Mouse (Mus musculus) left cerebral cortex, postnatal 4 days (tissue): ENCODE results near the gene Iapp. TPM values are rescaled to one million over a fixed set of nuclear protein-coding genes. Genes with fewer than 3 reads are reported as not detected.
A peak's percentile ranks its signal among the peaks of the same experiment; 100 is the strongest.
"Not testable (repeated sequence)": the region's sequence is repeated elsewhere in the genome, so short reads cannot be mapped to it uniquely, and the experiment has no call there.

ENCODE experiments used
- DNase-seq: peaks from one replicate; pipeline ENCODE4 v3.0.0-alpha.2; 2022
- intact Hi-C: fragments of 180-260 bp; cut with DNase I; formaldehyde crosslinking; loops from one replicate; pipeline ENCODE4 v1.15.1; 2025
- total RNA-seq, 2 experiments: library from RNA; stranded (reverse); gene quantifications; 2 replicates each; pipeline ENCODE4 v1.2.3; 2021

Iapp gene
- not detected for total RNA-seq

DNA sequence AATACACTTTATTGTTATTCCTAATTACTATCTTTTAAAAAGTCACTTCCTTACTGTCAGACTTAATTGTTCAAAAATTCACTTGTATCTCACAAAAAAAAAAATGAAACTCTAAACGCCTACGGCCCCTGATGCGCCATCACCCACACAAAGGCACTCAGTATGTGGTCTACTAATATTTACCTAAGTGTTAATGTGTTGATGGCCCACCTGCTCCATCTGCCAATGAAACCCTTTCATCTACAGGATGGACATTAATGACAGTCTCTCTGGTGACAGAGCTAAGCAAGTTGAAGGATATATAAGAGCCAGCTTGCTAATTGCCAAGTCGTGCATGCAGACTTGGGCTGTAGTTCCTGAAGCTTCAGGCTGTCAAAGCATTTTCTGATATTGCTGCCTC, at the start of gene Iapp:
Iapp (plus strand) TSS at position 326 of the 400 bp plus-strand sequence.
- intact Hi-C loops: no loop called here
- no peak for DNase-seq

DNA sequence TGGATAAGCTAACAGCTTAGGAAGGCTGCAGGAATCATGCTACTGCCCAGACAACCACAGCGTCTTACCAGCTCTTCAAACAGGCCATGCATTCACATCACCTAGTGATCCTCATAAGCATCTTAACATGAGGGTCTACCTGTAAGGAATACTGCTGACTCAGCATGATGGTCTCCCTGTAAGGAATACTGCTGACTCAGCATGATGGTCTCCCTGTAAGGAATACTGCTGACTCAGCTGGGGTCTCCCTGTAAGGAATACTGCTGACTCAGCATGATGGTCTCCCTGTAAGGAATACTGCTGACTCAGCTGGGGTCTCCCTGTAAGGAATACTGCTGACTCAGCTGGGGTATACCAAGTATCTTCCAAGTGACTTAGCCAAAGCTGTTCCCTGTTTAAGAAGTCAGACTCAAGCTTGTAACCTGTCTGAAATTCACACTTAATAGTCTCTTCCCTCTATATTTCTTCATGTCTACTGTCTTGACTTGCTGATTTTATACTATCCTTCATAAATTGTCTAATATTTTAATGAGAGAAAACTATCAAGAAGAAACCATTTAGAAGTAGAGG, 47.4 kb upstream of the Iapp start:
- intact Hi-C loops, DNase-seq: not testable (repeated sequence)

DNA sequence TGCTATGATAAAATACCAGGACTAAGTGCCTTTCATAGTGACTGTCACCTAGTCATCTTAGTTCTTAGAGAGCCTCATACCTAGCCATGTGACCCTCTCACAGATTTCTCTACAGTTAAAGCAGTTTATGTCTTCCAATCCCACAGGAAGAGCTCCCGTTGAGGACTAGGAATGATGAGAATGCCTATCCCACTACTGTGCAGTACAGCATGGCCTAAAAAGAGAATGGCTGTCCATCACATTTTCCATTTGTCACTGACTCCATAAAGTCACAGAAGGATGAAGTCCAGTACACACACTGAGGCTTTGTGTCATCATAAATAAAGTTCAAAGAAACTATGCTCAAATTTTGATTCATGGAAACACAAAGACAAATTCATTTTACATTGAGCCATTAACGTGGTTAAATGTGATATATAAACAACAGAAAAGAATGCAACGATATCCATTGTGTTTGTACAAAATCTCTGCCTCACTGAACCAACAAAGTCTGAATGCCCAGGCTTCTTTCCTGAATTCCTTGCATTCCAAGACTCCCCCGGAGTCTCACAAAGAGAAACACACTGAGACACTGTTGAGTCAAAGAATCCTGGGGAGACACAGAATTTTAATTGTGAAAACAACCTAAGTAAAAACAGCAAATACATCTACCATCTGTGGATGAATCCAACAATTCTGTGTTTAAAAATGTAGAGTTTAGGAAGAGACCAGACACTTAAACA, 22.3 kb upstream of the Iapp start:
- intact Hi-C loops: no loop called here

DNA sequence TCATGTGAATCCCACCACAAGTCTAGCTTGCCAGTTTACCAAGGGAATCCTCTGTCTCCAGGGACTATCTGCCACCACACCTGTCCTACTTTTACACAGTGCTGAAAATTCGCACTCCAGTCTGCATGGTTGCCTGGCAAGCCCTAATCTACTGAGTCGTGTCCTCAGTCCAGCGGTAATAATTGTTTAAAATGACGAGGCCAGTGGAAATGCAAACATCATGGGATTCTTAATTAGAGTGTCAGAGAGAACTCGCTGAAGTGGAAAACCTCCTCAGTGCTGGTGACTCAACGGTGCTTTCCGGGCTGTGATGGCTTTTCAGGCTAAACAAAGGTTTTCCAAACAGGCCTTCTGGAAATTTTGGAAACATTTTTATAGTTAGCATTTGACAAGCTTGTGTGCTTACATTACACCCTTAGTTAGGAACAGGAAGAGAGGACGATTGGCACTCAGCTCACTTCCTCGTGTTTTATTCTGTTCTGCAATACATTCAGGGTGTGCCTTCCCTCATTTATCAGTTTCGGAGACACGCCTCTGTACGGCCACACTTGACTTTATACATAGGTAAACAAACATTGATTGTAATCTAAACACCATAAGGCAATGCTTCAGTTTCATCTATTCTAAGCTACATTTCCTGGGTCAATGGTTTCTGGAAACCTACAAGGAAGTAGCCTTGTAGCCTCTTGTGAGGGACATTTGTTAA, 8.7 kb upstream of the Iapp start:
- intact Hi-C loops: no loop called here
- DNase-seq: no peak

More for the DNA sequence above, 22.3 kb upstream of the Iapp start:
- no peak for DNase-seq

DNA sequence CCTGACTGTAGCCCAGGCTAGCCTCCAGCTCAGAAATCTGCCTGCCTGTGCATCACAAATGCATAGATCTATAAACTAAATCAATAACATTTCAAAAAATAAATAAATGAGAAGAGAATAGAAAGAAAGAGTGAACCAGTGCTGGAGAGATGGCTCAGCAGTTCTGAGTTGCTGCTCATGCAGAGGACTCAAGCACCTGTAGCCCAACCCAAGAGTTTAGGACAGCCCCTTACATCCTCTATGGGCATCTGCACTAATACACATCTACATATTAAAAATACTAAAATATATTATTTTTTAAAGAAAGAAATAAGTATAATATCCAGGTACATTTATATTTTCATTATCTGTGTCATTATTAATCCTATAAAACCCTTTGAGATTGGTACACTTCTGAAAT, 6.9 kb downstream of the Iapp start:
- intact Hi-C loops: no loop called here
- DNase-seq: no peak

DNA sequence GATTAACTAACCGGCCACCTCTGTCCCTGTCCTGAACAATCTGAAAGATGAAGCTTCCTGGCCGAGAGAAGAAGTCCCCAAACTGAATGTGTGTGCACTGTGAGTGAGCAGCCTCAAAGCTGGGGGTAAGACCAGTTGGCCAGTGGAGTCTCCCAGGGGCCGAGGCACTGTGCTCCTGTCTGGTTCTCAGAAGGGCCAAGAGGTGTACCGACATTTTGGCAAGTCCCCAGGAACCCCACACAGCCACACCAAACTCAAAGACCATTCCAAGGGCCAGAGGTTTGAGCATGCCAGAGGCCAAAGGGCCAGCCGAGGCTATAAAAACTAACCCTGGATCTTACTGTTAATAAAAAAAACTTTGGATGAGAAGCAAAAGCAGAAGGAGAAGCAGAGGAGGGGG, 16.1 kb downstream of the Iapp start:
- no peak for DNase-seq
- intact Hi-C loops: no loop called here

DNA sequence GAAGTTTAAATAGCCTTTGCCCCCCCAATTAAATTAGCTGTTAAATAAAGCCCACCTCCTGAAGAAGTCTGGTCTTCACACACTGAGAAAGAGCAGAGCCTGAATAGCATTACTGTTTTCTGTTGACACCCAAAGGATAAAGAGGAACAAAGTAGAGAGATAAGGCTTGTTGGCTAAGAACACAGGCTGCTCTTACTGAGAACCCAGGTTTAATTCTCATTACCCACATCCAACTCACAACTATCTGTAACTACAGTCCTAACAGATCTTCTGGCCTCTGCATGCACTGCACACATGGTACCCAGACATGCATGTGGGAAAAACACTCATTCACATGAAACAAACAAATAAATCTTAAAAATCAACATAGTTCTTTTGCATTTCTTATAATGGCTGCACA, 18.9 kb downstream of the Iapp start:
- DNase-seq: no peak
- intact Hi-C loops: no loop called here

DNA sequence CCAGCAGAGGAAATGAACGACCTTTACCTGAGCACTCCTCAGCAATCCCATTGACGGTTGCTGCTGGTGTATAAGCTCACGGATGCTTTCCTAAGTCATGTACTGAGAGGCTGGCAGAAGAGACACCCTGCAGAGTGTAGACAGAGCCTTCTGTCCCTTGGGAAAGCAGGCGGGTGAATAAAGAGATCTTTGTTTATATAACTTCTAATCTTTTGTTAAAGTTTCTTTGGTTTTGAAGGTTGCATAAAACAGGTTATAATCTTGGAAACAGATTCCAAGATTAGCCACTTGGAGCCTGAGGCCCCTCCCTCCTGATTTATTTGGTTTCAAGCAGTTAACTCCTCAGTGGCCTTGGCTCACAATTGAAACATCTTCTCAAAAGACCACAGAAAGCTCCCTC, 24.7 kb downstream of the Iapp start, which contains the start of gene Slco1a5:
Slco1a5 (minus strand) TSS at position 101 of the 400 bp plus-strand sequence.
- intact Hi-C loops: no loop called here
- DNase-seq: no peak

DNA sequence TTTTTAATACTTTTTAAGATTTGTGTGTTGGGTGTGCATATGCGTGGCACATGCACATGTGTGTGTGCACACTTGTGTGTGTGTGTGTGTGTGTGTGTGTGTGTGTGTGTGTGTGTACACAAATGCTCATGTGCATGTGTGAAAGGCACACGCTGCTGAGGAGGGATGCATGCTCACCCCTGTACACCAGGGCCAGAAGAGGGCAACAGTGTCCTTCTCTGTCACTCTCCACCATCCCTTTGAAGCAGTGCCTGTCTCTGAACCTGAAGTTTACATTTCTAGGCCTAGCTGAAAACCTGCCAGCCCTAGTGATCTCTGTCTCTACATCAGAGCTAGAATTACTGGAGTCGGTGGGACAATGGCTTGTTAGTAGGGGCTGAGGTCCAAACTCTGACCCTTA, 28.4 kb downstream of the Iapp start:
- no peak for DNase-seq

DNA sequence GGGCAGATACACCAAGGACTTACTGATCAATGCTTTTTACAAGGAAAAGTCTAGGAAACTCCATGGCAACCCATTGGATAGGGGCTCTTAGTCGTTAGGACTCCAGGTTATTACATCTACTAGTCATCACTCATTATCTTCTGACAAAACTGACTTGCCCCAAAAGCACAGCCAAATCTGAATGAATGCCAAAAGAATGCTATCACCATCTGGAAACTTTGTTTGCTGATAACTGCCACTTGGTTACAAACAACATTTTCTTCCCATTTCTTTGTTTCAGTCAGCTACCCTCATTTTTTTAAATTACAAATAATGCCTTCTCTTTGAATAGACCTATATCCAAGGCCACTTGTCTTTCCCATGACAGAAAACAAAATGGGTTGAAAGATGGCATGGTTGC, 31.0 kb downstream of the Iapp start:
- intact Hi-C loops: no loop called here
- DNase-seq: no peak

More for the DNA sequence above, 28.4 kb downstream of the Iapp start:
- intact Hi-C loops: no loop called here

DNA sequence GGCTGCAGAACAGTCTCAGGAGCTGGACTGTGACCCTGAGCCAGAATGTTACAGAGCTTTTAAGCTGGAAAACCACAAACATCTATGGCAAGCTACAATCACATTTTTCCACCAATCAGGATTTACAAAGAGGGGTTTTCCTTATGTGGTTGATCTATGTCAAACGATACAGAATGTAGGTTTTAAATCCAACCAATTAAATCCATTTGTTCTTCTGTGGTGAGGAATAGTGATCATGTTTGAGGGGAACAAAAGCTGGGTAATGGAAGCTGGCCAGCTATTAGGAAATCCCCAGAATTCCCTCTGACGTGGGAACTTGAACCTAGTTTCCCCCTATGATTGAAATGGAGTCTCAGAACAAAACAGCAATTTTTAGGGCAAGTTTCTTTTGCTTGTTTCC, 40.7 kb downstream of the Iapp start:
- intact Hi-C loops: no loop called here
- no peak for DNase-seq

DNA sequence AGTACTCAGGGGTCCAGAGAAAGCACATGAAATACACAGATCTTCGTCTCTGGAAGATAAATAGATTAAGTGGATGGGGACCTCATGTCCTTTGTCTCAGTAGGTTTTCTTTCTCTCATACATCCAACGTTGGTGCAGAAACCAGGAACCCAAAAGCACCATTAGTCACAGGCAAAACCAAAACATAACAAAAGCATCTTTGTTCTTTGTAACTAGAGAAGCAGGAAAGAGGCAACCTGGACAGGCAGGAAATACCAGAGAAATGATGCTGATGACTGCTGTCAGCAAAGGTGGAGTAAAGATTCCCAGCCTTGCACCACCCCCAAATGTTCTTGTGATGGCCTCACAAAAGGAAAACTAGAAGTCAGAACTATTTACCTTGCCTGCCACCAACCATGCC, 41.4 kb downstream of the Iapp start:
- DNase-seq: no peak
- intact Hi-C loops: no loop called here

DNA sequence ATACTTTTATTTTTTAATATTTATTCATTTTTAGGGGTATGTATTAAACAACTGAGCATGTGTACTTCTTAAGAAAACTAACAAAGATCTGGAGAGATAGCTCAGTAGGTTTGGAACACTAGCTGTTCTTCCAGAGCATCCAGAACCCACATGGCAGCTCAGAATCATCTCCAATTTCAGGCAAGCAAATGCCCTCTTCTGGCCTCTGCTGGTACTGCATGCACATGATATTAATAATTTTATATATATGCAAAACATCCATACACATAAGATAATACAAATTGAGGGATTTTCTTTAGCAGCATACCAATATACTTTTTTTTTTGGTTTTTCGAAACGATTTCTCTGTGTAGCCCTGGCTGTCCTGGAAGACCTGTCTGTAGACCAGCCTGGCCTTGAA, 45.3 kb downstream of the Iapp start:
- DNase-seq: peak; percentile 54
- intact Hi-C loops: no loop called here

DNA sequence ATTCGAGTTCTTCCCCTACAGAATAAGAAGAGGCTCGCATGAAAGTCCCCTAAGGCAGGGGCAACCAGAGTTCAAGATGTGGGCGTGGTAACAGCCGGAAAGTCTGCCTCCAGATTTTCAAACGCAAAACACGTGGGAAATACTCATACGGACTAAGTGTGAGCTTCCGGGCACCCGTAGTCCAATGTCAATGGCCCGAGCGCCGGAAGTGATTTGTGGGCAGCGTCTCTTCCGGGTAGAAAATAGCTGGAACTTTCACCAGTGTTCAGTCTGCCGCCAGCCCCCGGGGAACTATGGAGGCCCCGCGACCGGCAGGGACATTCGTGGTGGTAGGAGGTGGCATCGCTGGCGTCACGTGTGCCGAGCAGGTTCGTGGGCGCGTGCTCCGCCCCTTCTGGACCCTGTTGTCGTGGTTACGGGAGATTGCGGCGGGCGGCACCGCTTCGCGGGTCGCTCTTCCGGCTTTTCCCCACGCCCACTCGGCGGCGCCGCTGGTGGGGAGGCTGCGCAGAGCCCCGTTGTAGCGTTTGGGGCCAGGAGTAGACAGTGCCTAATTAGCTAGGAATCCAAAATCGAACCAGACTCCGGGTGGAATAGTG, 47.3 kb downstream of the Iapp start, which contains the start of gene Pyroxd1:
Pyroxd1 (plus strand) TSS at position 215 of the 599 bp plus-strand sequence.
- intact Hi-C loops: no loop called here
- DNase-seq: peak; percentile 83

DNA sequence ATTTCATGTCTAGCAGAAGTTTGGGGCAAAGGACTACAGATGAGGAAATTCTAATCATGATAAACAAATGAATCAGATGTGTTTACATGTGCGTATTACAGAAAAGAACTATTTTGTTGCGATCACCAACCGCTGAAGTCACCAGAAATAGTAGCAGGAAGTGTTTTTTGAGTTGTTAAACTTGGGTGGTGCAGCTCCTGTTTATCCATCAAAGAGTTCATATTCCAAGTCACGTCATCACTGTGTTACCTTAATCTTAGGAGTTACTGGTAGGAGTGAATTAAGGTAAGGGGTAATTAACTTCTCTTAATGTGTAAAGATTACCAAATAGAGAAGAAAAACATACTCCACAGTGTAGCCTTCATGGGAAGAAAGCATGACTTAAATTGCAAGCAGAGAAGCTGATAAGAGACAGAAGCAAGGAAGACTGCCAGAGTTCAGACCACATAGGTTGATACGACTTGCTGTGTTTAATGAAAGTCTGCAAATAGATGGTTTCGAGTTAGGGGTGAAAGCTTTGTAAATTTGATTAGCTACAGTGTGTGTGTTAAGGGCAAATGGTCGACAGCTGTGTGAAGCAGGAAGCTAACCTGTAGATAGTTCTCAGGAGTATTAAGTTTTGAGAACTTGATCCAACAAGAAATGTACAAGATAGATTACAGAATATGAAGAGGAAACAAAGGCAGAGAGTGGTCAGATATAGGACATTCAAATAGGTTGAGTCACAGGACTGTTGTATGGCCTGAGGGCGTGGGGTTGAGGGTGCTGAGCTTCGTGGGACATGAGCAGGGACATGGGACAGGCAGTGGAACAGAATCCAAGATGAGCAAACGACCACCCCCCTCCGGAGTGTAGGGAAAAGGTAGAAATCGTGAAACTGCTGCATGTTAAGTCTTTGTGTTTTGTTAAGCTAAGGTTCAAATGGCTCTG, 48.2 kb downstream of the Iapp start:
- DNase-seq: no peak
- intact Hi-C loops: no loop called here

DNA sequence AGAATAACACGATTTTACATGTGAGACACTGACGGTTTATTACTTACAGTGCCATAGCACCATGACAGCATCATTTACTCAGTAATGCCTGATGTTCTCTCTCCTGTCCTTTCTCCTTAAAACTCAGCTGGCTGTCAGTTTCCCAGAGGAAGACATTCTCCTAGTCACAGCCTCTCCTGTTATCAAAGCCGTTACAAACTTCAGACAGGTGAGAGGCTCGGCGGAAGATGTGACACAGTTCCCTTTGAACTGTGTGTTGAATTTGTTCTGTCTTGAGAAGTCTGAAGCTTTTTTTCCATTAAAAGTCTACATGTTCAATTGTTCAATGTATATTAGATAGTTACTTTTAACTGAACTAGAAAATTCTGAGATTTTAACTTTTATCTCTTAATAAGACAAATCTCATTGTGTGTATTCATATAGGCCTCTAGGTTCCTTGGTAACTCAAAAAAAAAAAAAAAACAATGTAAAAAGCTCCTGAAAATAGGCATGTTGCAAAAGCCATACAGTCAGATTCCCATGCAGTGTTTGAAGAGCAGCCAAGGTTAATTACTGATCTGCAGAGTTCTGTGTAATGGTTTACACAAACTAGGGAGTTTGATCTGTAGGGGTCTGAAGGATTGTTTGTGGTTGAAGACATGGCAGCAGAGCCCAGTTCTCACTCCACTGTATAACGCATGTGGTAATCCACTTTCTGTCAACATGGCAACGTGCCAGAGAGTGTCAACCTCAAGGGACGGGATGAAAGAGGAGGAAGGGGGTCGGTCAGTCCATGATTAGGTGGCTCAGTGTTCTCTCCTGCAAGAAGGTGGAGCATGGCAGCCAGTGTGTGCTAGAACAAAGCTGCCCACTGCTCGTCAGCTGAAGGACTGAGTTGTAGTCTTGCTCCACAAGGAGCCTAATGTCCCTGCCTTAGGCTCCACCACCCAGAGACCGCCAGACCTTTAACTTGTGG, 49.5 kb downstream of the Iapp start:
- intact Hi-C loops: no loop called here
- DNase-seq: no peak

DNA sequence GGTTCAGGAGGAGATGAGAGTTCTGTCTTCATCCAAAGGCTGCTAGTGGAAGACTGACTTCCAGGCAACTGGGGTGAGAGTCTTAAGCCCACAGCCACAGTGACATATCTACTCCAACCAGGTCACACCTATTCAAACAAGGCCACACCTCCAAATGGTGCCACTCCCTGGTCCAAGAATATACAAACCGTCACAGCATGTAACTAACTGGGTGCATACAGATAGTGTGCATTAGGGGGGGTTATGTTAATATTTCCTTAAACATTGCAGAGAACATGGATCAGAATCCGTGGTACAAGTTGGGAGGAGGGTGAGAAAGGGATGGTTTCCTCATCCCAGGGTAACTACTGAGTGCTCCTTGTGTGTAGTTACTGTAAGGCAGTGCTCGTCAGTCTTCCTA, 53.9 kb downstream of the Iapp start:
- intact Hi-C loops: not testable (repeated sequence)

More for the DNA sequence above, 53.9 kb downstream of the Iapp start:
- not testable (repeated sequence) for DNase-seq
